Mouse (Mus musculus): ENCODE measurements around the gene Col23a1.

GRCm38 (mm10) chr11:51242897-51243296 is 46.8 kb upstream of the Col23a1 start:
- TF ChIP-seq CTCF (conservative IDR thresholded peaks at IDR 0.05; ENCODE audit: insufficient read depth, insufficient read length, low read depth, low read length) (no peak), POLR2A (IDR thresholded peaks at IDR 0.05; ENCODE audit: low read depth, low read length) (no peak)

Data from kidney, adult 2 months (tissue).